Mouse (Mus musculus) frontal cortex, postnatal 36 days (tissue): ENCODE results near the gene Csrnp3.

ENCODE experiments used
- DNase-seq, 2 experiments: peaks; one replicate each; pipeline ENCODE4 v3.0.0; 2022; ENCODE audit warnings: low spot score in 2 of 2

Csrnp3 gene

GRCm38 (mm10) chr2:65870919-65871582 is 25.5 kb downstream of the Csrnp3 start:
- DNase-seq: no peak

- DNase-seq: no peak
Measured at GRCm38 (mm10) chr2:65891590-65891989, 46.0 kb downstream of the Csrnp3 start.

DNA sequence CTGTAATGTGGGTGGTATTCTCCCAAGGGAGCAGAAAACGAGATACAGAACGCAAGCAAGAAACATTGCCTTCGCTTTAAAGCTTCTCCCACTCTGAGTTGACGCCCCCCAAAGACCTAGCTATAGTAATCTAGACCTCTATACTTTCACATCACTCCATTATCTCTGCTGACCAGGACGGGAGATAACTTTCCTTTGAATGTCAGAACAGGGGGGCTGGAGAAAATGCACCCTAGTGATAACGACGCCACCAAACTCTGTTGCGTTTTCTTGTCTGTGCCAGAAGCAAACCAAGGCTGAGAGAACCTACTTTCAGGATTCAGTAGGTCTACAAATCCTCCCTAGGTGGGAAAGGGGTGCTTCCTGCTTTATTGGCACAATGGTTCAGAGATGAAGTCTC is 47.7 kb downstream of the Csrnp3 start:
- DNase-seq: no peak

DNA sequence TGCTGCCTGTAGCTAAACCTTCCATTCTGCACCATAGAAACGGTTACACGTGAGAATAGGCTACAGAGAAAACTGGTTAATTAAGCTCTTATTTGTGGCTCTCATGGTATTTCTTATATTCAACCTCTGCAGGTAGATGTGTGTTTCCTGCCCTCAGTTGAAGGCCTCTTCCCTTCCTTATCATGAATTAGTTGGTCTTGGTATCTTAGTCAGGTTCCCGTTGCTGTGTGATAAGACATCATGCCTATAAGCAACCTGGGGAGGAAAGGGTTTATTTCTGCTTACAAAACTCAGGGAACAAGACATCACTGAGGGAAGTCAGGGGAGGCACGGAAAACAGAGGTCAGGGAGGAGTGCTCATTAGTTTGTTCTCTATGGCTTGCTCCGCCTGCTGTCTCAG is 48.7 kb downstream of the Csrnp3 start:
- no peak for DNase-seq

DNA sequence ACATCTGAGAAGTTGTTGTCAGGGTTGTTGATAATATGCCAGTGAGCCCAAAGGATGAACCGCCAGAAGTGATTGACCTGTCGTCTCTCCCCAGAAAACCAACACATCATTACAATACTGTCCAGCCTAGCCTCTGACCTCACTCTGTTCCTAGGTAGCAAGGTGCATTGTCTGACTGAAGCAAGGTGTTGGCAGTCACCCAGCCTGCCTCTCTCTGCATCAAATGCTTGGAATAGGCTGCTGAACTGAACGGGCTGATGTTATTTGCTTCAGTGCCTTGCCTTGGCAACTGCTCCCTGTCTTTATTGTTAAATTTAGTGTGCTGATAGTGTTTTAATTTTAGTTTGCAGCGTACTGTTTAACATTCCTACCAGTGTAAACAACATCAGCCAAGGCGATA is 51.0 kb downstream of the Csrnp3 start:
- peak; percentile 36 to 51 for DNase-seq

- DNase-seq: peak in 1 of 2 experiments; percentile 45
Measured at GRCm38 (mm10) chr2:65897084-65897483, 51.5 kb downstream of the Csrnp3 start.

DNA sequence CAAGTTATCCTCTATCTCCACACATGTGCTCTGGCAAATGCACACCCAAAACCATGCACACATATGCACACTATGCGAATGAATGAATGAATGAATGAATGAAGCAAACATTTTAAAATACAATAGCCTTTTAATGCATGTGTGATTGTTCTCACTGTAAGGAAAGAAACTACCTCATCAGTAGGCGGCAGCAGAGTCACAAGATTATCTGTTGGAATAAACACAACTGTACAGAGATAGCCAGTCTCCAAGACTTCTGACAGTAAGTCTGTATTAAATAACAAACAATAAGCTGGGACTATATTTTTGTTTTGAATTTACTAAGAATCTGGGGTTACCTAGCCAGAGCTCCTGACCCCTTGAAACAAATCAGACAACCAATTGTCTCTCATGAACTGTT is 53.9 kb downstream of the Csrnp3 start:
- DNase-seq: no peak

- no peak for DNase-seq
Measured at GRCm38 (mm10) chr2:65908526-65908925, 63.0 kb downstream of the Csrnp3 start.

GRCm38 (mm10) chr2:65909724-65910521 is 64.4 kb downstream of the Csrnp3 start:
- DNase-seq: no peak

DNA sequence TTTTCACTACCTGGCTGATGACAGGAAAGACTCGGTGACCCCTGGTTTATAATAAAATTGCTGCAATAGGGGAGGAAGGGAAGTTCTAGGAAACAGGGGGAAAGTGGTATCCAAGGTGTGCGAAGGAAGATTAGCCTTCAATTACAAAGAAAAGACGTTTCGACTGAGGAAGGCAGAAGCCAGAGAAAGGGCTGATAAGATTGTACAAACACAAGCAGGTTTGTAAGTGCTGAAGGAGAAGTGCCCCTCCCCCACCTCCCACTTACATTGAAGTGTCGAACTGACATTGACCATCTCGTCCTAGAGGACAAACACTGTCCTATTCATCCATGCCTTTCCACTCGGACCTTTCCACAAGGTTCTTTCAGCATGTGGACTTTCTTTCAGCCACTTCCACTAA is 70.4 kb downstream of the Csrnp3 start:
- no peak for DNase-seq

GRCm38 (mm10) chr2:65920651-65921412 is 75.3 kb downstream of the Csrnp3 start:
- no peak for DNase-seq

- DNase-seq: no peak
Measured at GRCm38 (mm10) chr2:65925363-65925941, 79.9 kb downstream of the Csrnp3 start.

DNA sequence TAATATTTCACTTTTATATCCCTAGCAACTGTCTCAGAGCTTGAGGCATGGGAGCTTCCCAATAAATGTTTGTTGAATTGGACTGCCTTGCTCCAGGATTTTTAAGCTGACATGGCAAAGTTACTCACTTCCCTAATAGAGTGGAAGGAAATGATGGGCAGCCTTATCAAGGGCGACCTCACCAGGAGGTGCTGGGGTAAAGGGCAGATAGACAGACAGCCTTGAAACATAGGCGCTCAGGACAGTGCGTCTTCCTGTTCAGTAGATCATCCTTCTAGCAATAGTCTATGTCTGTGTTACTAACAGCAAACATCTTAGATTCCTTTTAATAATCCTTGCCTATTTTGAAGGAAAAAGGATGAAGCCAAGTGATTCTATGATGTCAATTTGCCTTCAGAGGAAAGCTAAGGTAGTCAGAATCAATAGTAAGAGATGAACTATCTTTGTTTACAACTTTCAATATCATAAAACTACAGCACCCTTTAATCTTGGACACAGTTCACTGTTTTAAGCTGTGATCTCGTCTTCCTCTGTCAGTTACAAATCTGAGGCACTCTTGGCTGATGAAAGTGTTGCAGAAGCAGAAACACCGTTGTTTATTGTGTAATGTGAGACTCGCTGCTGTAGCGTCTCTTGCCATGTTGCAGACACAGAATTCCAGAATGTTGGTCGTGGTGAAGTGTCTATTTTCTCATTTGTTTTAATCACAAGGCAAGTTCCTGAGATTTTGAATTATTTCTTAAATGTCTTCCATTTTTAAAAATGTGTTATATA is 81.6 kb downstream of the Csrnp3 start:
- no peak for DNase-seq

- DNase-seq: no peak
Measured at GRCm38 (mm10) chr2:65929286-65929685, 83.7 kb downstream of the Csrnp3 start.

GRCm38 (mm10) chr2:65929927-65930326 is 84.4 kb downstream of the Csrnp3 start:
- DNase-seq: peak; percentile 60 to 81

DNA sequence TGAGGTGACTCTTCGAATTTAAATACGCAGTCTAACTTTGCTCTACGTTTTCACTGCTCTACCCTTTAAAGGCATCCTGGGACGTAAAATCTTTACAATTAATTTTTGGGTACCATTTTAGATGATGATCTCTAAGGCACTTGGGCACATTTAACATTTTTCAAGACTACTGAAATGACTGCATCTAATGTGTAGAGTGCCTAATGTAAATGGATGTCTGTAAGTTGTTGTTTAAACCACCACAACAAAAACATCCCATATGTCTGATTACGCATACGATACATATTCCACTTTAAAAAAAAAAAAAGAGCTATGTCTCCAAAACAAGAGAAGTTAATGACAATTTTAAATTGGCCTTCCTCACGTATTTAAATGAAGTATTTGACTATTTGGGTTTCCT is 85.7 kb downstream of the Csrnp3 start:
- no peak for DNase-seq

DNA sequence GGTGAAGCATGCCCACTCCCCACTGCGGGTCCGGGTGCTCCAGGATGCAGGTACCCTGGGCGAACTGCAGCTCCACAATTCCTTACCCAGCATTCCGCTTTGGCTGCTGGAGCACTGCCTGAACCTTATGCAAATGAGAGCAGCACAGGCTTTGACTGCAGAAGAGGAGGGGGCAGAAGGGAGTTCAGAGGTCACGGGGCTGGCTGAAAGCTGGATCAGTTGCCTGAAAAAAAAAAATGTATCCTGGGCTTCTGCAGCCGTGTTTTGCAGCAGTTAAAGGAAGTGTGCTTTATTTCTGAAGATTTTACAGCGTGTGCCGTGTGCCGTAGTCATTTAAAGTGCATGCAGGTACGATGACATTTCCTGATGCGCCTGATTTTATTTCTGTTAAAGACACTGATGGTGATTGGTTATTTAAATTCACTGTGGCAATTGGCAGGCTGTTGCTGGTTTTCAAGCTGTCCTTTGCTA is 86.3 kb downstream of the Csrnp3 start:
- peak; percentile 74 to 83 for DNase-seq

DNA sequence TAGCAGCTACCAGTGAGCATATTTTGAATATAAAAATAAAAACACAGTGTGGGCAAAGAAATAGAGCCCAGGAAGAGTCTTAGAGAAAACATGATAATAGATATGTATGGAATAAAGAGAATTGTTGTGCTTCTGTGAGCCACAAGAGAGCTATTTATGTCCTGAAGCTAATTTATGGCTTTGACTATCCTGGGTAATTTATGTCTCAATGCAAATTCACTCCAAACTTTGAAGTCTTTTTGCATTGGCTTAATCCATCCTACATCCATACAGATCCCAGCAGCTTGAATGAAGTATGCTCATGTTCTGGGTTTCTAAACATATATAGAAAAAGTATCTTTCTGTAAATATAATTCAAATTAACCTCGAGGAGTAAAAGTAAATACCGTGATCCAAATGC is 88.5 kb downstream of the Csrnp3 start:
- DNase-seq: no peak

DNA sequence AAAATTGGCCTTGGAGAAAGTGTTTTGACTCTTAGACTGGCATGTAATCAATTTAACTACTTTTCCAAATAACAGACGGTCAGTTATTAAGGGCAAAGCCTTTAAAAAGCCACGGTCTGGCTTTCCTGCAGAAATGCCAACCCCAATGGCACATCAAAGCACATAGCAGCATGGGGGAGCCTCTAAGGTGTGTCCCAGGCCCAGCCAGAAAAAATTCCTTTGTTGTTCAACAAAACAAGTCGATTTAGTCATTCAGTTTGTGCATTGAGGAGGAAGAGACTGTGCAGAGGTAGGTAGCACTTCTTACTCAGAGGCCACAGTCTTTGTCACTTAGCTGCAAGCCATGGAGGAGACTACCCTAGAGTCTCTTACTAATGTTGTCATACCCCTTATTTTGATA is 93.3 kb downstream of the Csrnp3 start:
- DNase-seq: no peak

- DNase-seq: no peak
Measured at GRCm38 (mm10) chr2:65940351-65940750, 94.8 kb downstream of the Csrnp3 start.

DNA sequence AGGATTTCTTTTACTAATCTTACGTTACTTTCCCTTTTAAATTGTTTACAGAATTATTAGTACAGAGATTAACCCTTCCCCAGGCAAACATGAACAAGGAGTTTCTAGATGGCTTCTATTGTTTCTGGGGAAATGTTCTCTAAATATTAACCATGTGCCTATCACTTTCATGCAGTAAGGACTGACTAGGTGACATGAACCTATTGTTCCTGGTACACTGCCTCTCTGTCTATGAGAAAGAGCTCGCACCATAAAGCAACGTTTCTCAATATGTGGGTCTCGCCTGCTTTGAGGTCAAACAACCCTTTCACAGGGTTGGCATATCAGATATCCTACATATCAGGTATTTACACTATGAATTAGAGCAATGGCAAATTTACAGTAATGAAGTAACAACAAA is 96.8 kb downstream of the Csrnp3 start:
- DNase-seq: no peak
